Mouse (Mus musculus) 3T3-L1 (cell line): ENCODE data around the gene Sos2.

Experiments used
- DNase-seq: peaks from one replicate; pipeline ENCODE4 v3.0.0-alpha.2; 2015; ENCODE audit warnings: low read depth, low spot score

The Sos2 gene

DNA sequence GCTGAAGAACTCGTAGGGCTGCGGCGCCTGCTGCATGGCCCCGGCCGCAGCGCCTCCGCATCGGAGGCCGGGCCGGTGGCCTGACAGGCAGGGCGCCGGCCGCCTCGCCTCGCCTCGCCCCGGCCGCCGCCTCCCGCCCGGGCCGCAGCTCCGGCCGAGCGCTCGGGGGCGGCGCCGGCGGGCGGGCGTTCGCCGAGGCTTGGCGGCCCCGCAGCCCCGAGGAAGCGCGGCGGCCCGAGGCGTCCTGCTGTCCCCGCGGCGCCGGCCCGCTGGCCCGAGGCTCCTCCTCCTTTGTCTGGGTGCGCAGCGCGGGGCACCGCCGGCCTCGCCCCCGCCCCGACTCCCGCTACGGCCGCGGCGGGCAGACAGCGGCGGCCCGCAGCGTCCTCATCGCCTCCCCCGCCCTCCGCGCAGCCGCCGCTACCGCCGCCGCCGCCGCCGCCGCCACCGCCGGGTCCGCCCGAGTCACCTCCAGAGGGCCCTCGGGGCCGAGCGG lies at the start of gene Sos2:
TSS of gene Sos2 (minus strand) at position 287 of the 496 bp plus-strand sequence.
- peak; percentile 18 for DNase-seq

DNA sequence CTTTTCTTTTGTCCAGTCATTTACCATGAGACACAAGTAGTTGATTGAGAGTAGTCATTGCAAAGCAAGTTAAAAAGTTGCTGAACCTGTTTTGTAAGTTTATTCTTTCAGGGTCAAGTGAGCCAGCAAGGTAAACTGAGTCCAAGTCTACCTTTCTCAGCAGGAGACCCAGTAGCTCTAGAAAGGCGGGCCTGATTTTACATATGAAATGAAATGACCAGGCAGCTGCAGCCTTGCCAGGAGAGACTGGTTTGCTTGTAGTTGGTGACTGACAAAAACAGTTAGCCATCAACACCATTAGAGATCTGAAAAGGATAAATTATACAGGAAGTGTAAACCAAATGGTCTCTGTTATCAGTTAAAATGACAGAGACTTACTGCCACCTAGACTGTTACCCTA lies 48.7 kb upstream of the Sos2 start:
- no peak for DNase-seq

DNA sequence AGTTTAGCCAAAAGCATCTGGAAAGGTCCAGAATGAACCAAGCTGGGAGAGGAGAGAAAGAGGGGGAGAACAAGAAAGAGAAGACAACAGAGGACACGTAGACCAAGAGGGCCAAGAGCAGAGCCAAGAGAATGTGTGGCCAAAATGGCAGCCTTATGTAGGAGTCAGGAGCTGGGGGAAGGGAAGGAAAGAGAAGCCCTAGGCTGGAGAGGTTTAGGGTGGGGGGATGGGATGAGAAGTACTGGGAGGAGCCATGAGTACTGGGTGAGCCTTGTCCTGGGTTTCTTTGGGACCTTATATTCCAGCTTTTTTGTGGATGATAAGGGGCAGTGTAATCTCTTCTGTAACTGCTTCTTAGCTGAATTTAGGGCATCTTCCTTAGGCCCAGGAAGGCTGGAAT lies 47.6 kb upstream of the Sos2 start:
- no peak for DNase-seq

DNA sequence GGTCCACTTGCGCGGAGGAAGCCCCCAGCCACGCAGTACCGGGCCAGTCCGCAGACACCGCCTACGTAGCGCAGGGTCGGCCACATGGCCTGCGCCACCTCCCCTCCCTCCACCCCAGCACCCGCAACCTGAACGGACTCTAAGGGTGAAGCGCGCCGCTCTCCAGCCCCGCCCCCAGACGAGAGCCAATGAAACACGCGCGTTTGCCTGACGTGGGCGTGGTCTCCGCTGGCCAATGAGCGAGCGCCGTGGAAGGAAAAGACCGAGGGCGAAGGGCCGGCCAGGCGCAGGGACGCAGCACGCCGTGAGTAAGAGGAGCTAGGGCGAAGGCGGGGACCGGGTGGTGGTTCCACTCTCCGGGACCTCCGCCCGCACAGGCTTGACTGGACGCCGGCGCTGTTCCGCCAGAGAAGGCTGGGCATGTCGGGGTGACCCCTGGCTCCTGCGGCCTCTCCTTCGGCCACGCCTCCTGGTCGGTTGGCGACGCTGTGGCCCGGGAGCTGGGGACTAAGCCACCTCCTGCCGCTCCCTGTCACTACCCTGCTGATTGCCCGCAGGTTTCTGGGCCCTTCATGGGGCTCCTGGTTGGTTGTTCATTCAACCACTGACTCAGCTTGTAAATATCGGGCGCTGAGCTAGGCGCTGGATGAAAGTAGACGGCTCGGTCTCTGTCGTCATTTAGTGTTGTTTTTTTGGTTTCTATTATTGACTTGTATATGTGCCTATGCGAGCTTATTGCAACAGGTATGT lies 43.2 kb upstream of the Sos2 start, which contains the start of the genes L2hgdh and Atp5s:
TSS of gene L2hgdh (minus strand) at position 163 of the 750 bp plus-strand sequence.
TSS of gene Atp5s (plus strand) at position 240 of the 750 bp plus-strand sequence.
- peak; percentile 96 for DNase-seq

GRCm38 (mm10) chr12:69724018-69724710 lies 42.5 kb upstream of the Sos2 start:
- peak; percentile 48 for DNase-seq

GRCm38 (mm10) chr12:69723376-69723775 lies 41.7 kb upstream of the Sos2 start:
- DNase-seq = no peak

- DNase-seq = no peak
These were observed 41.2 kb upstream of the Sos2 start for GRCm38 (mm10) chr12:69722857-69723256.

DNA sequence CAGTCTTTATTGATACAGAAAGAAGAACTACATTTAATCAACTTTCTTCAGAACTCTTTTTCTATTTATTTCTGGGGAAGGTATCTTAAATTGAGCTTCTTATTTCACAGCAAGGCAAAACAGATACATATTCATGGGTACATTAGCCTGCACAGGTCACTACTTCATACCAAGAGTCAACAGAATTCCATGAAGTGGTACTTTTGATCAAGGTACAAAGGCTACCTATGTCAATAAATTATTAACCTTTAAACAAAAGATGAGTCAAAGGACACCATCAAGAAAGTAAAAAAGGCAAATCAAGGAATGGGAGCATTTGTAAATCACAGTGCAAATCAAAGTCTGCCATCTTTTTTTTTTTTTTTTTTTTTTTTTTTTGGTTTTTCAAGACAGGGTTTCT lies 32.0 kb upstream of the Sos2 start:
- DNase-seq = no peak

GRCm38 (mm10) chr12:69704799-69705458 lies 23.3 kb upstream of the Sos2 start:
- peak; percentile 29 for DNase-seq

- no peak for DNase-seq
These were observed 16.7 kb upstream of the Sos2 start for GRCm38 (mm10) chr12:69698352-69698751.

DNA sequence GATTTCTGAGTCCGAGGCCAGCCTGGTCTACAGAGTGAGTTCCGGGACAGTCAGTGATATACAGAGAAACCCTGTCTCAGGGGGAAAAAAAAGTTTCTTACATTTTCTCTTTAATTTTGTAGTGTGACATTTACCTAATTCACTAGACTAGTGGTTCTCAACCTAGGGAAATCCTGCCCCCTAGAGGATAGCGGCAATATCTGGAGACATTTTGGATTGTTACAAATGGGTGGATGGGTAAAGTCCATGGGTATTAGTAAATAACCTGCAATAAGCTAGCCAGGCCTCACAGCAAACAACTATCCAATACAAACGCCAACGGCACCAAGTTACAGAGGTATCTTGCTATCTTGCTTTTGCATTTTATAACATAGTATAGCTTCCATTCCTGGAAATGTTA lies 15.1 kb upstream of the Sos2 start:
- peak; percentile 78 for DNase-seq

DNA sequence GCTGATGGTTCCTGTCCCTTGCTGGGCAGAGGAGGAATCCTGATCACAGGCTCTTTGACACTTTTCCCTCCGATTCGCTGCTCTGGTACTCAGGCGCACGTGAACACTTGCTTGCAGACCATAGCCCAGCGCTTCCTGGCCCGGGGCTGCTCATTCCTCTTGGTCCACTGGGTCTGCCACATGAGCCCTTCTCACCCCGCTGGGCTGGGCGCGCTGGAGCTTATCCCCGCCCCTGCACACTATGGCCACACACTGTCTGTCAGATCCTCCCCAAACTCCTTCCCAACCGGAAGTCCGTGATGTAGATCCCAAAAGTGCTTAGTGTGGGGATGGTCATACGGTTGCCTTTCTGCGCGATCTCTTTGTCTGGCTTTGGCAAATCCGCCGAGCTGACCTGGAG lies 11.8 kb upstream of the Sos2 start:
- DNase-seq = no peak

DNA sequence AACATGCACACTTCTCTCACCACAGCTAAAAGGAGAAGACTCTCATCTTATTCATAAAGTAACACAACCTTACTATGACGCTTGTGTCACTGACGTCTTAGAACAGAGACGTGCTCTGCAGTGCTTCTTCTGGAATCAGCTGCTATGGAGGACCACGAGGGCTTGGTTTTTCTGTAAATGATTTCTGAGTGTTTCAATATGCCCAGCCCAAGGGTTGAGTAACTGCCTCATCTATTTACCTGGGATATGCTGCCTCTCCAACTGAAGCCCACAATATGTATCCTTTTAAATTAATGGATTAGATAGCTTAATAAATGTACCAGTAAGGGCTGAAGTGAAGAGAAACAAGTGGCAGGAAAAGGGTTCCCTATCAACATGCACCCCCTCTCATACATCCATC lies 9.1 kb upstream of the Sos2 start:
- no peak for DNase-seq

- DNase-seq = peak; percentile 16
These were observed 7.4 kb upstream of the Sos2 start for GRCm38 (mm10) chr12:69689094-69689493.

GRCm38 (mm10) chr12:69688368-69688767 lies 6.7 kb upstream of the Sos2 start:
- peak; percentile 47 for DNase-seq

DNA sequence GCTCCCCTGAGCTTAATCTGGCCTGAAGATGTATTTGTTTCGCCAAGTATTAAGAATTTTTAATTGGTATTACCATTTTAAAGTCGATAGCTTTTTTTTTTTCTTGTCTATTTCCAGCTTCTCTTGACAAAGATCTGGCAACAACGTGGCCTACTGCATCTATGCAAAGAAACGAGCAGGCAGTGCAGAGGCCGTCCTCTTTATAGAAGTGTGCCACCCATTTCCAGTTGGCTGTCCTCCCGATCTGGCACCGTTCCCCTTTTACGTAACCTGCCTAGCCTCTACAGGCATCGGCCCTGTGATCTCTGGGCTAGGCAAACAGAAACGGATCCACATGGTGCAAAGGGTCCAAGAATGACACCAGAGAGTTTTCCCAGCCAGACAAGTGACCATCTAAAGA lies 1.9 kb upstream of the Sos2 start:
- peak; percentile 92 for DNase-seq

- peak; percentile 47 for DNase-seq
These were observed 1.3 kb upstream of the Sos2 start for GRCm38 (mm10) chr12:69682788-69683419.

GRCm38 (mm10) chr12:69682065-69682787 lies 574 bp upstream of the Sos2 start:
- DNase-seq = peak; percentile 77

- DNase-seq = peak; percentile 71
These were observed 752 bp downstream of the Sos2 start for GRCm38 (mm10) chr12:69680635-69681565.

GRCm38 (mm10) chr12:69676157-69676556 lies 5.5 kb downstream of the Sos2 start:
- DNase-seq = no peak
